8 mouse cellular contexts compared by ENCODE assay signal in genomic region chr9:120933587-120933885, GRCm38 (mm10). TPM values are rescaled to one million over a fixed set of nuclear protein-coding genes. Genes with fewer than 3 reads are reported as not detected.
DNase-seq lines count a peak whose midpoint lies in the region; ATAC-seq and TF ChIP-seq lines count a peak whose summit lies in the region.

No protein-coding gene starts in this region.

- no peaks in the 10 kb centered on the region for H3K27me3 ChIP-seq in erythroblast, embryonic 14.5 days (ENCODE audit: control insufficient read depth)
- no peaks in the 10 kb centered on the region for H3K27me3 ChIP-seq in testis, adult 2 months (ENCODE audit: control insufficient read depth, insufficient read depth, low read length)
- H3K27me3 ChIP-seq in liver, embryonic 11.5 days (replicated peaks; ENCODE audit: control insufficient read depth, insufficient read depth, low read length) = no peaks in the 10 kb centered on the region
- H3K27me3 ChIP-seq in stomach, embryonic 16.5 days (ENCODE audit: control insufficient read depth, insufficient read depth, low read length) = no peaks in the 10 kb centered on the region

- peak overlapping the region; percentile 95 for H3K9ac ChIP-seq in liver, embryonic 11.5 days (ENCODE audit: low read depth, low read length)
- H3K9ac ChIP-seq in stomach, embryonic 16.5 days (ENCODE audit: low read length) = peak overlapping the region; percentile 99

- DNase-seq in testis, postnatal 10 days (ENCODE audit: low spot score) = no peak
- DNase-seq in liver, embryonic 11.5 days (ENCODE audit: low spot score) = no peak
- DNase-seq in adrenal gland, adult 2 months = no peak
- no peak for DNase-seq in gastrocnemius, postnatal 25 days

- TF ChIP-seq POLR2A in testis, adult 2 months (IDR thresholded peaks at IDR 0.05; ENCODE audit: control insufficient read depth, low read depth, low read length) = no peak

- peaks cover 29% of the 10 kb centered on the region for H3K36me3 ChIP-seq in erythroblast, embryonic 14.5 days (ENCODE audit: control insufficient read depth)
- no peaks in the 10 kb centered on the region for H3K36me3 ChIP-seq in testis, adult 2 months (ENCODE audit: control insufficient read depth, insufficient read depth, low read length)
- no peaks in the 10 kb centered on the region for H3K36me3 ChIP-seq in liver, embryonic 11.5 days (ENCODE audit: control insufficient read depth, insufficient read depth, low read length)
- H3K36me3 ChIP-seq in stomach, embryonic 16.5 days (ENCODE audit: control insufficient read depth, insufficient read depth, low read length) = no peaks in the 10 kb centered on the region

- H3K4me3 ChIP-seq in erythroblast, embryonic 14.5 days (replicated peaks) = peak overlapping the region; percentile 85
- peak overlapping the region; percentile 98 for H3K4me3 ChIP-seq in testis, adult 2 months (ENCODE audit: control insufficient read depth, low read depth, low read length)
- H3K4me3 ChIP-seq in liver, embryonic 11.5 days (ENCODE audit: low read depth, low read length) = peak overlapping the region; percentile 95
- H3K4me3 ChIP-seq in stomach, embryonic 16.5 days (replicated peaks; ENCODE audit: low read length) = peak overlapping the region; percentile 94

- peak overlapping the region; percentile 95 for H3K4me2 ChIP-seq in liver, embryonic 11.5 days
- H3K4me2 ChIP-seq in stomach, embryonic 16.5 days (ENCODE audit: low read depth, low read length) = peak overlapping the region; percentile 87; the same call in 1 of the 2 replicates

- 2% methylated on average over 33 of the region's 58 CpGs for WGBS in liver, embryonic 11.5 days
- under 1% methylated on average over 31 of the region's 58 CpGs for WGBS in stomach, embryonic 16.5 days

- peak overlapping the region; percentile 81 for H3K27ac ChIP-seq in testis, adult 2 months (ENCODE audit: control insufficient read depth, insufficient read depth, low read depth, low read length)
- H3K27ac ChIP-seq in liver, embryonic 11.5 days (ENCODE audit: low read depth, low read length) = peak overlapping the region; percentile 91
- H3K27ac ChIP-seq in stomach, embryonic 16.5 days (ENCODE audit: low read length) = peak overlapping the region; percentile 96

- peaks cover 41% of the 10 kb centered on the region for H3K4me1 ChIP-seq in erythroblast, embryonic 14.5 days (ENCODE audit: control insufficient read depth)
- H3K4me1 ChIP-seq in testis, adult 2 months (ENCODE audit: control insufficient read depth, insufficient read depth, low read length) = peaks cover 15% of the 10 kb centered on the region
- peaks cover 29% of the 10 kb centered on the region for H3K4me1 ChIP-seq in liver, embryonic 11.5 days (replicated peaks; ENCODE audit: control insufficient read depth, insufficient read depth, low read length)
- peaks cover 34% of the 10 kb centered on the region for H3K4me1 ChIP-seq in stomach, embryonic 16.5 days (ENCODE audit: control insufficient read depth, insufficient read depth, low read length)

- H3K9me3 ChIP-seq in erythroblast, embryonic 14.5 days (ENCODE audit: control insufficient read depth, low read length) = no peaks in the 10 kb centered on the region
- no peaks in the 10 kb centered on the region for H3K9me3 ChIP-seq in liver, embryonic 11.5 days (ENCODE audit: control insufficient read depth, low read length)
- no peaks in the 10 kb centered on the region for H3K9me3 ChIP-seq in stomach, embryonic 16.5 days (replicated peaks; ENCODE audit: control insufficient read depth, low read length)

- ATAC-seq in erythroblast, adult 5-6 weeks (replicated peaks; ENCODE audit: low FRiP score, poor library complexity, severe bottlenecking) = no peak
- peak; percentile 63 for ATAC-seq in liver, embryonic 11.5 days (replicated peaks; ENCODE audit: low FRiP score)
- peak; percentile 71; the same call in 1 of the 2 replicates for ATAC-seq in stomach, embryonic 16.5 days (ENCODE audit: insufficient read depth, low FRiP score)

- TF ChIP-seq CTCF in testis, adult 2 months (IDR thresholded peaks at IDR 0.05; ENCODE audit: control insufficient read depth, insufficient read depth, insufficient replicate concordance, low read depth, low read length) = no peak

RNA-seq across cellular contexts. Expression of gene Ctnnb1, which starts 4.5 kb away (rescaled TPM):
- polyA plus RNA-seq in erythroblast, embryonic 14.5 days (2012) = 0.62 and 0.87 TPM in 2 replicates
- 138 and 172 TPM in 2 replicates for total RNA-seq in erythroblast, adult 5-6 weeks (2015; ENCODE audit: low replicate concordance)
- 182 and 196 TPM in 2 replicates for total RNA-seq in erythroblast, adult 5-6 weeks (2017; ENCODE audit: low replicate concordance)
- polyA plus RNA-seq in testis, adult 2 months (2012; rRNA removed) = 29.8 and 41.4 TPM in 2 replicates
- 326 TPM in 2 replicates for polyA plus RNA-seq in liver, embryonic 11.5 days (2014; fragmentation: Nextera tagmentation; extraction: Ambion mirVana)
- polyA plus RNA-seq in stomach, embryonic 16.5 days (2015; fragmentation: Nextera tagmentation; extraction: Ambion mirVana) = 486 and 539 TPM in 2 replicates
- total RNA-seq in adrenal gland, adult 2 months (2021) = 100 to 1,000 TPM; 723 to 888 TPM
- polyA plus RNA-seq in adrenal gland, adult 2 months (2012; rRNA removed) = 78.3 and 197 TPM in 2 replicates
- 100 to 1,000 TPM; 215 to 220 TPM for total RNA-seq in gastrocnemius, postnatal 25 days (2021)

Comparison
In these comparisons a context has a peak if more than half of its experiments do, and no peak if none do; other contexts are left out.
1. RNA of gene Ctnnb1, which starts 4.5 kb away (polyA plus RNA-seq): 486 to 539 TPM in stomach, embryonic 16.5 days, 326 TPM in liver, embryonic 11.5 days, 78.3 to 197 TPM in adrenal gland, adult 2 months and 29.8 to 41.4 TPM in testis, adult 2 months; 0.62 to 0.87 TPM in erythroblast, embryonic 14.5 days; every median in the first group is over 10 times any median in the second.
2. Peak in every context shown above with its lines, with median percentiles within 50 percentile points of each other: H3K4me3 ChIP-seq and H3K27ac ChIP-seq.